Mouse (Mus musculus) left cerebral cortex, adult 9 months (tissue): Measurements from ENCODE around the gene Copb2.

Experiments used
- DNase-seq, 2 experiments: peaks; one replicate each; pipeline ENCODE4 v3.0.0; 2022; ENCODE audit warnings: low spot score in 2 of 2

Copb2 gene

GRCm38 (mm10) chr9:98563137-98564126 is at the start of gene Copb2:
Gene Copb2, plus strand, starts transcription at chr9:98563721.
- DNase-seq: peak; percentile 90 to 98

- no peak for DNase-seq
Observed at GRCm38 (mm10) chr9:98523872-98524271, 39.6 kb upstream of the Copb2 start.

DNA sequence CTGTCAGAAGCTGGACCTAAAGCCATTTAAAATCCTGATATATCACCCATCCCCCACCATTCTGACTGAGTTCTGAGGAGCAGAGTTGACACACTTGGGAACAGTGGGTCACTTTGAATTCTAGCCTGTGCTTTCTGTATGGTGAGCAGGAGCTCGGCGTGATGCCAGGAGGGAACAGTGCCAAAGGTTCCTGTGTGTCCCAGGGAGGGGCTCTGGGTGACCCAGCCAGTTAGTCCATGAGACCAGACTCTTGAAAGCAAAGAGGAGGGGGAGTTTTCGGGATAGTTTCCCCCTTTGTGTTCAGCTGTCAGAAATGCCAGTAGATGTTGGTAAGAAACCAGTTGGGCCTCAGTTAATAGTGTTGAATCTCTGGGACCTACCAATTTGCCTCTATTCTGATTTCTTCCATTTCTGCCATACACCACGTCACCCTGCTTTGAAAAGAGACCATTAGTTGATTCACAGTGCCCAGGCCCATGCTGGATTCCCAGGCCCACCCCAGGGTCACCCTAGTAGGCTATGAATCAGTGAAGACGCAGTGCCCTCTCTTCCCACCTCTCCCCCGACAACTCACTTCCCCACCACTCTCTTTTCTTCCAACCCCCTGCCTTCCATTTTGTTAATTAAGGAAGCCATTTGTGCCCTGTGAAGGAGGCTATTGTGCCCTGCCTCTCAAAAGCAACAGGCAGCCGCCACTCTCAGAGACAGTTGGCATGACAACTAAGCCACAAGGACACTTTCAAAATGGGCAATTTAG is 38.6 kb upstream of the Copb2 start:
- DNase-seq: no peak

DNA sequence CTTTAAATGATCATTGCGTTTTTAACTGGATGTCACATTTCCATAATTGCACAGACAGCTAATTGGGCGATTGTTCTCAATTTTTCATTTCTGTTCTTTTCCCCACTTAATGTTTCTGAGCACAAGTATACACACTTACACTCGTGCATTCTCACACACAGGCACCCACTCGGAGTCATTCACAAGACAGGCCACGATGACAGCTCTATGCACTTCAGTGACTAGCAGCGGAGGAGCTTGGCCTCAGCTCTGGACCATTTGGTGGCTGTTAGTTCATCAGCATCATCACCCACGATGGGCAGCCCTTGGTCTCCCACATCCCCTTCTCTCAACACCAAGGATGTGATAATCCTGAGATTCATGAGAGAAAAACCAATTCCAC is 38.0 kb upstream of the Copb2 start:
- DNase-seq: no peak

DNA sequence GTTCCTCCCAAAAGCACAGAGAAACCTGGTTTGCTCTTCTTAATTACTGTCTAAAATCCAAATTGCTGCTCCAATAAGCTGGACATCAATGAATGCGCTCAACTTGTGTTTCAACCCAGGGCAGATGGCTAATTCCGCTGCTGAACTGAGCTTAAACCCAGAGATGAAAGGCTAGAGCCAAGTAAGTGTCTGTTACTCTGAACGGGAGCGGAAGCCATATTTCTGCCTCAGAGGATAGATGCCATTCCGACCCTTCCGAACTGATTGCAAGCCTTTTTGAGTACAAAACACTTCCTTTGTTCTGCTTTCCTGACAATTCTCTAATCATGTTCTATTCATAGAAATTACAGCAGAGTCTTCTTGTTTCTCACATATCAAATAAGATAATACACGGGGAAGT is 36.3 kb upstream of the Copb2 start:
- no peak for DNase-seq

DNA sequence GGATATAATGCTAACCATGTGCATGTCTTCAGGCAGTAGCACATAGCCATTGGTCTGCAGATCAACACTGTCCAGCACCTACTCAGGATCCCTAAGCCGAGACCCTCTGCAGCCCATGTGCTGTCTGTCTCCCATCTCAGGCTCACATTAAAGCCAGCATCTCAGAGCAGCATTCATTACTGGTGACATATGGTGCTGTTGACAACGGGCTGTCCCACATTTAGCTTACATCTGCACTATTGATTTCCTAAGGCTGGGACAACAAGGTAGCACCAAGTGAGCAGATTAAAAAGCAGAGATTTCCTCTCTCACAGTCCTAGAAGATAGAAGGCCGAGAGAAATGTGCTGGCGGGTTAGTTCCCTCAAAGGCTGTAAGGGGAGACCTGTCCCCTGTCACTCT is 33.7 kb upstream of the Copb2 start:
- DNase-seq: no peak

- no peak for DNase-seq
Observed at GRCm38 (mm10) chr9:98530999-98531398, 32.5 kb upstream of the Copb2 start.

DNA sequence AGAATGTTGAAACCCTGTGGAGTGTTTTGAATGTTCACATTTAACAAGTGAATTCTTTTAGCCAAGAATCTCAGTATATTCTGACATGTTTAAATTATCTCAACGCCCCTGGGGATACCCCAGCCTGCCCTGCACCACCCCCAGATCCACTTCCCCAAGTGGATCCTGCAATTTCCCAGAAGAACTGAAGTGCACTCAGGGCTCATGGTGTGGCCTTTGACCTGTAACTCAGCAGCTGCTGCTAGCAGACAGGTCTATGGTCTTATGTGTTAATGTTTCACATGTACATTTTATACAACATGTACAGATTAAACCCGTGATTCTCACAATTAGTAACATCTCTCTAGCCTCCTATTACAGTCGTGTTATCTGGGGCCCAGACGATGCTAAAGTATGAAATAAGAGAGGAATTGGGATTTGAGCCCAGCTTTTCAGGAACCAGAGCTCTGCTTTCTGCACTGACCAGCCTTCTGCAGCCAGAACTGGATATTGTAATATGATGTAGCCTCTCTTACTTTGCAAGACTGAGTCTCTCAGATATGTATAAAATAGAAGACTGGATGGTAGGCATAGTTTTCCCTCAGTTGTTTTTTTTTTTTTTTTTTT is 28.7 kb upstream of the Copb2 start:
- no peak for DNase-seq

DNA sequence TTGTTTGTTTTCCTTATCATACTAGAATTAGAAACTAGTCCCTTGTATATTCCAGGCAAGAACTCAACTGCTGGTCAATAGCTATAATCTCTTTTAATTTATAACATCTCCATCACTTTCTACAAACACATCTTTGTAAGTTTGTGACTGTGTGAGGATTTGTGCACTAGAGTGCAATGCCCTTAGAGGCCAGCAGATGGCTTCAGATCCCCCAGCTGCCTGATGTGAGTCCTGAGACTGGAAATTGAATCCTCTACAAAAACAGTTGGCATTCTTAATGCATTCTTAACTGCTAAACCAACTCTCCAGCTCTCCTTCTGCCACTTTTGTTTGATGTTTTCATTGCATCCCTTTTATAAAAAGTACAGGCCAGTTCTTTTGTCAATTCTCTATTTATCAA is 27.8 kb upstream of the Copb2 start:
- no peak for DNase-seq

- DNase-seq: no peak
Observed at GRCm38 (mm10) chr9:98538017-98538712, 25.4 kb upstream of the Copb2 start.

GRCm38 (mm10) chr9:98538713-98539360 is 24.7 kb upstream of the Copb2 start:
- peak; percentile 49 to 84 for DNase-seq

GRCm38 (mm10) chr9:98544042-98544441 is 19.5 kb upstream of the Copb2 start:
- no peak for DNase-seq

DNA sequence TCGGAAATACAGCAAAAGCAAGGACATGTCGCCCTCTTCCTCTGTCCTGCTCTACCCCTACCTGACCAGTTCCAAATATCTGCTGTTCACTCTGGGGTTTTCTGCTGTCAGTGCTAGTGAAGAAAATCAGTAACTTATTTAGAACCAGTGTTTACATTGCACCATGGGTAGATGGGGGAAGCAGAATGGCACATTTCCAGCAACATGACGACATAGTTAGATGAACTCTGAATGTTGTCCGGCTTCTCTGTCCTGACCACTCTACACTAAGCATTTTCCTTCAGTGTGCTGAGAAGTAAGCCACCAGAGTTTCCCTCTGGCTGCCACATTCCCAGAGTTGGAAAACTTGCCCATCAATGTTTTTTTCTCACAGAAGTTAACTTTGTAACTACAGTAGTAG is 20.3 kb downstream of the Copb2 start:
- DNase-seq: no peak

DNA sequence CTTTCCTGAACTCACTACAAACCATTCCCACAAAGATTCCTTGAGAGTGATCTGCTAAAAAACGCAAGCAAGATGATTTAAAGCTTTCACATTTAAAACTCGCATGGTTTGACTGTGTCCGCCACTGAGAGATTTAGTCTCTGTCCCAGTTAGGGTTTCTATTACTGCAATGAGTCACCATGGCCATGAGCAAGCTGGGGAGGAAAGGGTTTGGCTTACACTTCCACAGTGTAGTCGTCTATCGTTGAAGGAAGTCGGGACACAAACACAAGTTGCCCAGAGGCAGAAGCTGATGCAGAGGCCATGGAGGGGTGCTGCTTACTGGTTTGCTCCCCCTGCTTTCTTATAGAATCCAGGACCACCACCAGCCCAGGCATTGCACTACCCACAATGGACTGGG is 36.6 kb downstream of the Copb2 start:
- DNase-seq: no peak

GRCm38 (mm10) chr9:98601156-98601836 is 37.8 kb downstream of the Copb2 start, which contains the start of gene Mrps22:
Gene Mrps22, minus strand, starts transcription at chr9:98601660.
- peak; percentile 40 to 84 for DNase-seq

GRCm38 (mm10) chr9:98601837-98602359 is 38.4 kb downstream of the Copb2 start:
- DNase-seq: no peak

DNA sequence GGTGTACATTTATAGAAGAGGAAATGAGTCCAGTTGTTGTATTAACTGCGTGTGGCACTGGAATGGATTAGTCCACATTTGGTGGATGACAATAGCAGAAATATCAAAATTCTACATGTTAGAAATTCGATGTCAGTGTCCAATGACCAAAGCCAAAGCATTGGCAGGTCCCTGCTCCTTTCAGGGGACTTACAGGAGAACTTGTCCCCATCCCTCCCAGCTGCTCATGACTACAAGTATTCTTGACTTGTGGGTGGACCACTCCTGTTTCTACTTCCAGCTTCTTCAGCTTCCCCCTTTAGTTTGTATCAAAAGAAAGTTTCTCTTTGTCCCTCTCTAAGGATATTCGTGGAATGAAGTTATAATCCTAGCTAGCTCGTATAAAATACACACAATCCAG is 41.4 kb downstream of the Copb2 start:
- no peak for DNase-seq

GRCm38 (mm10) chr9:98628480-98628879 is 65.0 kb downstream of the Copb2 start:
- DNase-seq: no peak

- DNase-seq: no peak
Observed at GRCm38 (mm10) chr9:98633287-98634162, 70.0 kb downstream of the Copb2 start.
